Mouse (Mus musculus): ENCODE data around the gene Cand2. TPM values are rescaled to one million over a fixed set of nuclear protein-coding genes. Genes with fewer than 3 reads are reported as not detected.

Cand2 gene
- 10 to 100 TPM; 23.4 to 24.2 TPM for total RNA-seq (2021)
- long read RNA-seq, experiment 1, full-length matches to known transcripts, result 9 of 20 reads
- long read RNA-seq, experiment 1, partial matches to known transcripts, result 7 of 20 reads
- long read RNA-seq, experiment 1, other reads (novel, unspliced or antisense), result 4 of 20 reads
- long read RNA-seq, experiment 2, full-length matches to known transcripts, result 15 of 43 reads
- long read RNA-seq, experiment 2, partial matches to known transcripts, result 14 of 43 reads
- long read RNA-seq, experiment 2, other reads (novel, unspliced or antisense), result 14 of 43 reads

- DNase-seq (ENCODE audit: low spot score in 2 of 2), result peak in 1 of 2 experiments; percentile 28
Measured at GRCm38 (mm10) chr6:115774501-115774921, at the start of gene Cand2. Gene Cand2, plus strand, starts transcription at chr6:115774538.

DNA sequence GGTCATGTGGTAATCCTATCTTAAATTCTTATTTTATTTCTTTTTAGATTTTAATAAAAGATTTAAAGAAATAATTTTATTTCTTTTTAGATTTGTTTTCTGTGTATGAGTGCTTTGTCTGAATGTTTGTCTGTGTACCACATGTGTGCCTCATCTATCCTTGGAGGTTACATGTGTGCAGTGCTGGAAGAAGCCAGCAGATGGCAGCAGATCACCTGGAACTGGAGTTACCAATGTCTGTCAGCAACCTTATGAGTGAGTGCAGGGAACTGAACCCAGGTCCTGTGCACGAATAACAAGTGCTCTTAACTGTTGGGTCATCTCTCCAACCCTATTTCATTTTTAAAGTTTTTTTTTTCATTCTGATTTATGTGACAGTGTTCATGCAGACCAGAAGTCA is 47.2 kb upstream of the Cand2 start:
- DNase-seq (ENCODE audit: low spot score in 2 of 2), result no peak

- DNase-seq (ENCODE audit: low spot score in 2 of 2), result no peak
Measured at GRCm38 (mm10) chr6:115727570-115727969, 46.8 kb upstream of the Cand2 start.

DNA sequence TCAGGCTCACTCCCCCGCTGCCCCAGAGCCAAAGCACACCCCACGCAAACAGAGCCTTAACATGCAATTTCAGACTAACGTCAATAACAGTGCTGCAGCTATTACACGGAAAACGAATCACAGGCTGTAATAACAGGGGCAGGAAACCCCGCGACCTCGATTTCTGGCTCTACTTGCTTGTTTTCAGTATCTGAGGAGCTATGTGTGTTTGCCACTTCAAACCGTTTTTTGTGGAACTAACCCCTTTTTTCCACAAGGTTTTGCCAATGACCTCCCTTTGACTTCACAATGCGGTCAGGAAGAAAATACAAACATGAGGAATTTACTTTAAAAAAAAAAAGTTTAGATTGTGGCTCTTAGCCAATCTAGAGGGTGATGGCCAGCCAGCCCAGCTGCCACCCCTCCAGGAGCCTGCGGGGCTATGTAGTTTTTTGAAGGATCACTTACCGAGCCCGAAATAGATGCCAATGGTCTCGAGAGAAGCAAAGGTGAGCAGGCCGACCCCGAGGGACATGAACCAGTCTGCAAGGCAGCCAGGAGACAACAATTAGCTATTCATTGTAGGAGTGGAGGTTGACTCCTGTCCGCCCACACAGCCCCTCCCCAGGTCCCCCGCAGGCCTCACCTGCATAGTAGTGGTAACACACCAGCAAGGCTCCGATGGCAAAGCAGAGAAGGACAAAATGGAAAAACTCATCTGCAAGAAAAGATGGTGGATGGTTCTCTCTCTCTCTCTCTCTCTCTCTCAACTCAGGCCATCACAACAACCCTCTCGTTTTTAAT is 43.6 kb upstream of the Cand2 start:
- no peak for DNase-seq (ENCODE audit: low spot score in 2 of 2)

- DNase-seq (ENCODE audit: low spot score in 2 of 2), result no peak
Measured at GRCm38 (mm10) chr6:115732341-115732928, 41.9 kb upstream of the Cand2 start.

DNA sequence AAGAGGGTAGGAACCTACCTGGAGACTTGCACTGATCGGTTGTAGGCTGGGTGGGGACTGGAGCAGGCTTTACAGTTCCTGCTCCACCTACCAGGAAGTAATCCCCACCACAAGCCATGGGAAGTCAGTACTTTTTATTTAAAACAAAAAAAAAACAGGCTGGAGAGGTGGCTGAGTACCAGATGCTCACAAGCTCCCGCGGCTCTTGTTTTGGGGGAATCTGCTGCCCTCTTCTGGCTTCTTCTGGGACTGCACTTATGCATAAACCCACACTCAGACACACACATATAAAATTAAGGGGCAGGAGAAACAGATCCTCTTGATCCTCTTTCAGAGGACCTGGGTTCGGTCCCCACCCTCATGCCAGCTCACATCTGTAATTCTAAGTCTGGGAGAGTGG is 39.4 kb upstream of the Cand2 start:
- DNase-seq (ENCODE audit: low spot score in 2 of 2), result peak in 1 of 2 experiments; percentile 28

- DNase-seq (ENCODE audit: low spot score in 2 of 2), result no peak
Measured at GRCm38 (mm10) chr6:115739056-115739455, 35.3 kb upstream of the Cand2 start.

GRCm38 (mm10) chr6:115743569-115743968 is 30.8 kb upstream of the Cand2 start:
- no peak for DNase-seq (ENCODE audit: low spot score in 2 of 2)

GRCm38 (mm10) chr6:115746326-115746725 is 28.0 kb upstream of the Cand2 start:
- DNase-seq (ENCODE audit: low spot score in 2 of 2), result no peak

GRCm38 (mm10) chr6:115755536-115755935 is 18.8 kb upstream of the Cand2 start:
- DNase-seq (ENCODE audit: low spot score in 2 of 2), result no peak

- no peak for DNase-seq (ENCODE audit: low spot score in 2 of 2)
Measured at GRCm38 (mm10) chr6:115758981-115759435, 15.3 kb upstream of the Cand2 start.

DNA sequence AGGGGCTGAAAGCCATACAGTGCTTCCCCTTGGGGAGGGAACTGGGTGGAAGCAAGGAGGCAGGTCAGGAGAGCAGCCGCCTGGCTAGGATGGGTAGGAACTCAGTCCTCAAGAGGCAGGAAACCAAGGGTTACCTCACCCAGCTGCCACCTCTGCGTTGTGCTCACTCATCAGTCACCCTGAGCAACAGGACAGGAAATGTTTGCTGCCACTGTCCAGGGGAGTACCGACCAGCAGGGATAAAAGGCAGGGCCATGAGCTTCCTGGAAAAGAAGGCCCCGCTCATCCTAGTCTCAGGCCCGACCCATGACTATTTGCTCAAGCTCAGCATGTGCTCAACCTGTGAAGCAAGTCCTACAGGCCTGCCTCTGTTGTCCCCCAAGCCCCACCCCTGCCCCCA is 14.9 kb upstream of the Cand2 start:
- no peak for DNase-seq (ENCODE audit: low spot score in 2 of 2)

DNA sequence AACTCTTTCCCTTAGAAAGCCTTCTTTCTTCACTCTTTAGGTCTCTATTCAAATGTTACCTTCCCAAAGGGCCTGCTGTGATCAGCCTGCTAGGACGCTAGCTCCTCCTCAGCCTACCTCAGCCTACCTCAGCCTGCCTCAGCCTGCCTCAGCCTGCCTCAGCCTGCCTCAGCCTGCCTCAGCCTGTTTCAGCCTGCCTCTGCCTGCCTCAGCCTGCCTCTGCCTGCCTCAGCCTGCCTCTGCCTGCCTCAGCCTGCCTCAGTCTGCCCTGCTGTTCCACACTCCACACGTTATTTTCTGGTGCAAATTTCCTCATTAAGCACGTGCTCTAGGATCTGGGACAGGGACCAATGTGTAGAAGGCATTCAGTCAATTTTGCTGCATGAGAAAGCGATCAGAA is 14.2 kb upstream of the Cand2 start:
- no peak for DNase-seq (ENCODE audit: low spot score in 2 of 2)

DNA sequence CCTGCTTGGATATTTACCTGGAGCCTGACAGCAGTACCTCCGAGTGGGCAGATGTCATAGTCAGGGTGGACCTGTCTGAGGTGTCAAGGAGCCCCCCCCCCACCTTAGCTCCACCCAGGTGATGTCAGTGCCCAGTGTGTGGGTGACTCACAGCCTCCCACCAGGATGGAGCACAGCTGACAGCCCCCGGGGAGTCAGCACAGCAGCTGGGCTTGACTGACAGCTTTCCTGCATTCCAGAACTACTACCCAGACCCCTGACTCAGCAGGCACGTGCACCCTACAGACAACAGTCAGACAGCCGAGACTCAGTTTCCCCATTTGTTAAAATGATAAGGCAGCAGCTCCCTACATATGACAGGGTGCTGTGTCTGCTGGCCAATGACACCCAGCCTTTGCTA is 13.4 kb upstream of the Cand2 start:
- no peak for DNase-seq (ENCODE audit: low spot score in 2 of 2)

- no peak for DNase-seq (ENCODE audit: low spot score in 2 of 2)
Measured at GRCm38 (mm10) chr6:115761995-115762756, 12.2 kb upstream of the Cand2 start, which contains the start of gene Tmem40. Gene Tmem40, minus strand, starts transcription at chr6:115762410.

DNA sequence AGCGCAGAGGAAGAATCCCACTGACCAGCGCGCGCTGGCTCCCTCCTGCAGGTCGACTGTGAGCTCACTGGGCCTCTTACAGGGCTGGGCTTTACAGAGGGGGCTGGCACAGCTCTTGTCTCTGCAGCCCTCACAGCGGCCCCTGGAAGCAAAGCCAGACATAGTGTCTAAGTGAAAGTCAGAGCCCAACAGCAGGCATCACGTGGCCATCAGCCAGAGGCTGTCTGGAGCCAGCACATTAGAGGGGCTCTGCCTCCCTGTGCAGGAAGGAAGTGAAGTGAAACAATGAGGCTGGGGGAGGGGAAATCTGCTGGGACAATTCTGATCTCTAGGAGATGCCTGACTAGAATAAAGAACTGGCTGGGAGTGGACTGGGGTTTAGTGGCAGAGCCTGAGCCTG is 10.2 kb upstream of the Cand2 start:
- DNase-seq (ENCODE audit: low spot score in 2 of 2), result peak in 1 of 2 experiments; percentile 32

GRCm38 (mm10) chr6:115767357-115767756 is 7.0 kb upstream of the Cand2 start:
- DNase-seq (ENCODE audit: low spot score in 2 of 2), result no peak

GRCm38 (mm10) chr6:115768207-115768606 is 6.1 kb upstream of the Cand2 start:
- no peak for DNase-seq (ENCODE audit: low spot score in 2 of 2)

GRCm38 (mm10) chr6:115770059-115770670 is 4.2 kb upstream of the Cand2 start:
- no peak for DNase-seq (ENCODE audit: low spot score in 2 of 2)

DNA sequence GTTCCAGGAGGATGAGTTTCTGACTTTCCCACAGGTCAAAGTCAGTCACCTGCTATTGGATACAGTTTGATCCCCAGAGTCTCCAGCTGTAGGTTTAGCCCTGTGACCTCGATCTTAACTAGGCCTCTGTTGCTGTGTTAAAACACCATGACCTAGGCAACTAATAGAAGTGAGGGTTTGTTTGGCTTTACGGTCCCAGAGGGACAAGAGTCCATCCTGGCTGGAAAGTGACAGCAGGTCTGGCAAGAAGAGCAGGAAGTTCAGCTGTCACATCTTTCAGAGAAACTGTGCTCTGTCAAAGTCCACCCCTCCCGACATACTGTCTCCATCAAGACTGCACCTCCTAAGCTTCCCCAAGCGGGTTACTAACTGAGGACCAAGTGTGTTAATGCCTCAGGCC is 3.5 kb upstream of the Cand2 start:
- no peak for DNase-seq (ENCODE audit: low spot score in 2 of 2)

DNA sequence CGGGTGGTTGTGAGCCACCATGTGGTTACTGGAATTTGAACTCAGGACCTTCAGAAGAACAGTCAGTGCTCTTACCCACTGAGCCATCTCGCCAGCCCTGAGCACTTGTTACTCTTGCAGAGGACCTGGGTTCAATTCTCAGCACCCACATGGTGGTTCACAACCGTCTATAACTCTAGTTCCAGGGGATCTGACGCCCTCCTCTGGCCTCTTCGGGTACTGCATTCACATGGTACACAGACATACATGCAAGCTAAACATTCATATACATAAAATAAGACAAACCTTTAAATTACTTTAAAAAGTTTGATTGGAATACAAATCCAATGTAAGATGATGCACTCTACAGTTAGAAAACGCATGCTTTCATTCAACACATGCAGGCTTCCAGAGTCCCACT is 2.1 kb upstream of the Cand2 start:
- no peak for DNase-seq (ENCODE audit: low spot score in 2 of 2)

Measured in adrenal gland, postnatal 4 days (tissue).